Mouse (Mus musculus) adrenal gland, postnatal 25 days (tissue): ENCODE data around the gene Sptbn2. TPM values are rescaled to one million over a fixed set of nuclear protein-coding genes. Genes with fewer than 3 reads are reported as not detected.

ENCODE experiments used
- DNase-seq: peaks from one replicate; pipeline ENCODE4 v3.0.0; 2021; ENCODE audit warnings: mixed read lengths
- total RNA-seq: library from RNA; stranded (reverse); gene quantifications from 2 replicates; pipeline ENCODE4 v1.2.3, GENCODE M21; 2021

Gene Sptbn2
- total RNA-seq, 1 experiment from 2014 or later: 0.73 TPM

DNA sequence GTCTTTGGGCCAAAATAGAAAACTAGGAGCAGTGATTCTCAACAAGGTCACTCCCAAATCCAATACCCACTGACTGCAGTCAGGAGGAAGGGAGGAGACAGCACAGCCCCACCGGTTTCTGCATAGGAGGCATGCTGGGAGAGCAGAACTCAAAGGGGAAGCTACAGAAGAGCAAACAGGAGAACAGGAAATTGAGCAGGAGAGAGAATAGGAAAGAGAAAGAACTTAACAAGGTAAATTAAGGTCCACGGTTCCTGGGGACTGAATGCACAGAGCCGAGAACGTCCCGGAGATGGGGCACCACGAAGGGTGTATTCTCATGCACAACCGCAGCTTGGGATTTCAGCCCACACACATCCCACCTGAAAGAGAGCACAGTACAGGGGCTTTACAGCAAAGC, 74.2 kb downstream of the Sptbn2 start:
- DNase-seq: no peak

DNA sequence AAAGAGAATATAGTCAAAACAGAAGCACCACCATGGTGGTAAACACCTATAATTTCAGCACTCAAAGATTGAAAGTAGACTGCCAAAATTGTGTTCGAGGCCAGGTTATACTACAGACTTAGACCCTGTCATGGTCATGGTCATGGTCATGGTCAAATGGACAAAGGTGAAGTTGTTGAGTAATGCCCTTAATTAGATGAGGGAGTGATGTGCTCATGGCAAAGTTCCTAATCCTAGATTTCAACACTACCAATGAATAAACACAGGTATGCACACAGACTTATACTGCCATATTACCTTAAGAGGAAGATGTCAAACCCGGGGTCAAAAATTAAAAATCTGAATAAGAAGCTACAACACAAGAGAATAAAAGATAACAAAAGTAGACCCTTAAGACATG, 75.3 kb downstream of the Sptbn2 start:
- DNase-seq: no peak

DNA sequence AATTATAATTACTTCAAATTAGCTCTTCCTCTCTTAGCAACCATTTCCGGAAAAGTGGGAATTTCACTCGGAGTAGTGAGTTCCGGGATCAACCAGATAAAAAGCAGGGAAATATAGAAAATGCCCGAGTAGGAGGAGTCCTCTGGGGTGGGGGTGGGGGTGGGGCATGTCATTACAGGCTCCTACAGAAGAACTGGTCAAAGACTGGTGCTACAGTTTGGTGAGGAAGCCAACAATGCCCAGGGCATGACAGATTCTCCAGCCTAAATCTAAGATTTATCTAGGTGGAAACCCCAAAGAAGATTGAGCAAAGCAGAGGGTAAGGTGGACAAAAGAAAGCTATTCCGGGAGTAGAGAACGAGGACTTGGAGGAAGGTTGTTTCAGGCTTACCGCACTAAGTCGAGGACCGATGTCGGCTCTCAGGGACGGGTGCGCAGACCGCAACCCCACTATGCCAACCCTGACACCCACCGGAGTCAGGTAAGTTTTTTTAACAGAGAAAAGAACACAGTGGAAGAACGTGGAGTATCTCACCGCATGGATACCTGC, 82.4 kb downstream of the Sptbn2 start:
- no peak for DNase-seq

DNA sequence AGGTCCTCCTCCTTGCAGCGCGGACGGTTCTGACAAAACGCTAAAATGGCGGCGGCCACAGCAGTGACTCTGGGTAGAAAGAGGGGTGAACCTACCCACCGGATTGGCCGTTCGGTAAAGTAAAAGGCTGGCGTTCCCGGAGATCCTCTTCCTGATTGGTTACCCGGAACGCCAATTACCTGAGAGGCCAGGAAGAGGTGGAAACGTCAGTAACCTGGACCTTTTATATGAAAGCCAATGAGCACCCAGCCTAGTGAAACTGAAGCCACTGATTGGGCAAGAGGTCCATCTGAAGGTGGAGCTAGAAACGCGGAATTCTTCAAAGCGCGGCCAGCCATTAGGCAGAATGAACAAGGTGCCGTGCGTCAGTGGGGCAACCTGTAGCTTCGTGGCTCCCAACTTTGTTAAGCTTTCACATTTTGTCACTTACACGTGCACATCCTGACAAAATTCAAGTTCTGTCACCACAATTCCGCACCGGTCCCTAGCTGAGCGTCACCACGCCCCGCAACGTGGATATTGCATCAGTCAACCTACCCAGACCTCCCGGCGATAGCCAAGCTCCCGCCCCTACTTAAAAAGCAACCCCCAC, 83.0 kb downstream of the Sptbn2 start, which contains the start of gene Rbm4:
Gene Rbm4 (minus strand): TSS at position 71 of the 592 bp plus-strand sequence.
- DNase-seq: peak; percentile 92

DNA sequence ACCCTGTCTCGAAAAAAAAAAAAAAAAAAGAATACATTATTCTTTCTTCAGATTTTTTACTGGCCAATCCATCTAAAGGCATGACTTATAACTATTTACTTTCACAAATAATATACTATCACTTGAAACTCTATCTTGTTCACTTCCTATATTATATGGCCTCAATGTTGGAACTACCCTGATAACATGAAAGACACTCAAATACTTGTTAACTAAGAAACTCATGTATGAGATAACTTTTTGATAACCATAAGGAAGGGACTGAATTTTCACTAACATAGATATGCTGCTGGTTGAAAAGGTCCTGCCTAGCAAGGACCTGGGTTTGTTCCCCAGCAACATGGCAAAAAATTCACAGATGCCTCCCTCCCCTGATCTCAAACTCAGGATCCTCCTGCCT, 85.0 kb downstream of the Sptbn2 start:
- no peak for DNase-seq

DNA sequence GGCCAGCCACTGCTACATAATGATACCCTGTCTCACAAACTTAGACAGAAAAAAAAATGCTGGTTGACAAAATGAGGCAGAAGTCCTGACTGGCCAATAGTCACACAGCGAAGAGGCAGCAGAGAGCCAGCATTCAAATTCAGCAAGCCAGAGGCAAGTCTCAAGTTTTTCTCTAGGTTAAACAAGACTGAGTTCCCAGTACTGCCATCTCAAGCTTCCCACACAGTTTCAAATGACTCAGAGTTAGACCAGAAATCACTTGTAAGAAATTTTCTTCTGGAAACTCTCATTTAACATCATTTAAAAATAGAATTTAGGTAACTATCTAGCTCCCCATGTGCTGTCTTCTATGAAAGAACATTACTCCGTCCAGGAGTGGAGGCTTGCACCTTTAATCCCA, 86.9 kb downstream of the Sptbn2 start:
- DNase-seq: no peak

DNA sequence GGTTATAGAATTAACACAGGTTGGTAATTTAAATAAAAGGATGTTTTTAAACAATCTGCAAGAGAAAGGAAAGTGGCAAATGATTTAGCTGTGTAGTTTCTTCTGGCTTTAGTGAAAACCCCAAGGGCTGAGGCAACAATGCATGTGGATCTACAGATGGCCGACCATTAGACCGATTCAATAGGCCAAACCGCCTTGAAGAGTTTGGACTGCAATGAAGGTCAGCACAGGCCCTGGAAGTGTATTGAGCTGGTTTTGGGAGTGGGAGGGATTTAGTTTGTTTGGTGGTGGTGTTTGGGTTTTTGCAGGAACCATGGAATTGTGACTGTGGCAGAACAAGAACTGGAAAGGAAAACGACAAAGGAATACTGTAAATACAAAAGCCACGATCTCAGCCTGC, 88.1 kb downstream of the Sptbn2 start:
- no peak for DNase-seq

Other genes with a start within 250 kb of the Sptbn2 start
- 62.2 and 66.7 TPM in 2 replicates for gene Syt12, start 233.7 kb upstream of the Sptbn2 start, total RNA-seq
- 22.0 and 34.8 TPM in 2 replicates for gene 2010003K11Rik, start 212.6 kb upstream of the Sptbn2 start, total RNA-seq
- 488 and 620 TPM in 2 replicates for gene Pcx, start 200.7 kb upstream of the Sptbn2 start, total RNA-seq
- 4.6 and 6.0 TPM in 2 replicates for gene Lrfn4, start 95.5 kb upstream of the Sptbn2 start, total RNA-seq
- 35.4 and 38.2 TPM in 2 replicates for gene Rce1, start 85.5 kb upstream of the Sptbn2 start, total RNA-seq
- 1.7 TPM in 1 of 2 replicates, not detected in the other for gene Gm960, start 12.5 kb upstream of the Sptbn2 start, total RNA-seq
- 16.8 and 17.5 TPM in 2 replicates for gene Rbm4b, start 45.3 kb downstream of the Sptbn2 start, total RNA-seq
- gene Rbm4, start 82.7 kb downstream of the Sptbn2 start, total RNA-seq: 62.4 and 65.4 TPM in 2 replicates
- gene Gm21992, start 100.4 kb downstream of the Sptbn2 start, total RNA-seq: 22.2 and 30.2 TPM in 2 replicates
- 45.4 and 46.5 TPM in 2 replicates for gene Rbm14, start 100.5 kb downstream of the Sptbn2 start, total RNA-seq
- 107 and 128 TPM in 2 replicates for gene Ccs, start 128.2 kb downstream of the Sptbn2 start, total RNA-seq
- gene Ccdc87, start 128.2 kb downstream of the Sptbn2 start, total RNA-seq: 0.15 TPM in 1 of 2 replicates, not detected in the other
- gene Ctsf, start 144.0 kb downstream of the Sptbn2 start, total RNA-seq: 361 and 398 TPM in 2 replicates
- gene Actn3, start 166.7 kb downstream of the Sptbn2 start, total RNA-seq: 0.58 and 0.71 TPM in 2 replicates
- gene Zdhhc24, start 167.5 kb downstream of the Sptbn2 start, total RNA-seq: 21.0 and 23.3 TPM in 2 replicates
- 8.4 and 12.3 TPM in 2 replicates for gene Bbs1, start 195.5 kb downstream of the Sptbn2 start, total RNA-seq
- gene Dpp3, start 217.1 kb downstream of the Sptbn2 start, total RNA-seq: 102 and 126 TPM in 2 replicates
- 8.4 and 11.4 TPM in 2 replicates for gene Peli3, start 232.0 kb downstream of the Sptbn2 start, total RNA-seq